Mouse (Mus musculus): Measurements from ENCODE around the gene Mcfd2.

Gene Mcfd2

GRCm38 (mm10) chr17:87210525-87210924, 55.2 kb downstream of the Mcfd2 start:
- H3K4me1 ChIP-seq (replicated peaks; ENCODE audit: low read depth, low read length), result peaks cover 15% of the 10 kb centered on the region
- H3K9me3 ChIP-seq (ENCODE audit: low read length), result no peaks in the 10 kb centered on the region
- no peaks in the 10 kb centered on the region for H3K36me3 ChIP-seq (ENCODE audit: insufficient read depth, low read length)
- peaks cover 5% of the 10 kb centered on the region; the same call in 1 of the 2 replicates for H3K27me3 ChIP-seq (ENCODE audit: insufficient read depth, low read length)
- H3K4me3 ChIP-seq (replicated peaks; ENCODE audit: low read length), result no peak overlapping the region
- TF ChIP-seq POU5F1 (IDR thresholded peaks at IDR 0.05; ENCODE audit: borderline replicate concordance, low read length) (no peak), CTCF (conservative IDR thresholded peaks at IDR 0.05; ENCODE audit: low read length) (no peak), NANOG (IDR thresholded peaks at IDR 0.05; ENCODE audit: borderline replicate concordance, low read length) (no peak)

- H3K27me3 ChIP-seq (ENCODE audit: insufficient read depth, low read length), result 0 out of 2 replicates have a peak, but pooled peaks cover 2% of the 10 kb centered on the region
Measured at GRCm38 (mm10) chr17:87206885-87207284, 58.9 kb downstream of the Mcfd2 start.

More at GRCm38 (mm10) chr17:87206885-87207284, 58.9 kb downstream of the Mcfd2 start:
- Histone ChIP-seq H3K4me3 (replicated peaks; ENCODE audit: low read length) (no peak overlapping the region), H3K9me3 (ENCODE audit: low read length) (no peaks in the 10 kb centered on the region), H3K4me1 (replicated peaks; ENCODE audit: low read depth, low read length) (peaks cover 20% of the 10 kb centered on the region), H3K36me3 (ENCODE audit: insufficient read depth, low read length) (no peaks in the 10 kb centered on the region)
- TF ChIP-seq POU5F1 (IDR thresholded peaks at IDR 0.05; ENCODE audit: borderline replicate concordance, low read length) (no peak), CTCF (conservative IDR thresholded peaks at IDR 0.05; ENCODE audit: low read length) (no peak)
